Mouse (Mus musculus): ENCODE results near the gene Dact1.
A peak's percentile ranks its signal among the peaks of the same experiment; 100 is the strongest.

Dact1 gene

DNA sequence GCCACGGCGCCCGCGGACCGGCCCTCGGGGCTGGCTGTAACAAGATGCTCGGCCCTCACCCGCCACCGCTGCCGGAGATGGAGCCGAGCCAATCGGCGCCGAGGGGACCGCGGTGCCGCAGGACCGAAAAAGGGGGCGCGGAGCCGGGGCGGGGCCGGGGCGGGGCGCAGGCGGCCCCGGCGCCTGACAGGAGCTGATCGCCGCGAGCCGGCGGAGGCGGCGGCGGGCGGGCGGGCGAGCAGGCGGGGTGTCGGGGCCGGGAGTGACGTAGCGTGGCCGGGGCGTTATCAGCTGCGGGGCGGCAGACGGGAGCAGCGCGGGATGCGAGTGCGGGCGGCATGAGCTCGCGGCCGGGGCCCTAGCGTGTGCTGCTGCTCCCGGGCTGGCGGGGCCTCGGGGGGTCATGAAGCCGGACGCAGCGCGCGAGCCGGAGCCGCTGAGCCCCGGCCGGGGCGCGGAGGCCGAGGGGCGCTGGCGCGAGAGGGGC lies at the start of gene Dact1:
TSS of gene Dact1 (plus strand) at position 304 of the 487 bp plus-strand sequence.
- peak; percentile 58 to 67 for DNase-seq

DNA sequence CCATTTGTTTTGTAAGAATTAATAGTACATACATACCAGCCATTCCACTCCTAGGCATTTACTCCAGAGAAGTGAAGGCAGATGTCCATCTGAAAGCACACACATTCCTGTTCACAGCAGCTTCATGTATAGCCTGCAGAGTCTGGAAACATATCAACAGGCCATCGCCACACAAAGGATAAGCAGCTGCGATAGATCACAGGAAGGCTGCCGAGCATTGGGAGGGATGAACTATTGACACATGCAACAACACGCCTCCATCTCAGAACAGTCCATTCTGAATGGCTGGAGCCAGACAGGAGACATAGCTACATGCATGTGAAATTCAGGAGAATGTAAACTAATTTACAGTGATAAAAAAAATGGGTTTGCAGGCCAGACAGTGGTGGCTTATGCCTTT lies 45.5 kb upstream of the Dact1 start:
- no peak for DNase-seq

DNA sequence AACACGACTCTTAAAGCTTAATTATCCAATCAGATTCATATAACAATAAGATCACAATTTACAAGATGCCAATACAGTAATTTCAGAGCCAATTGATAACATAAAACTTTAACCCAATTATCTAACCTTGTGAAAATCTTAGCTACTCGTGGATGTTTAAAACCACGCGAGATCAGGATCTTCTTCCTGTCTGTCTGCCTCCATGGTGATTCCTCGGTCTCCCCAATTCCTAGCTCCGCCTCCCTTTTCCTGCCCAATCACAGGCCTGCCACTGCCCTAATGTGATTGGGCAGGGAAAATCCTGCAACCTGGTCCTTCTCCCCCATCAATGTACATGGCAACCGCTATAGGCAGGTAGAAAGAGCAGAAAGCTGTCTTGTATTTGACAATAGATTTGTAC lies 40.3 kb upstream of the Dact1 start:
- no peak for DNase-seq

DNA sequence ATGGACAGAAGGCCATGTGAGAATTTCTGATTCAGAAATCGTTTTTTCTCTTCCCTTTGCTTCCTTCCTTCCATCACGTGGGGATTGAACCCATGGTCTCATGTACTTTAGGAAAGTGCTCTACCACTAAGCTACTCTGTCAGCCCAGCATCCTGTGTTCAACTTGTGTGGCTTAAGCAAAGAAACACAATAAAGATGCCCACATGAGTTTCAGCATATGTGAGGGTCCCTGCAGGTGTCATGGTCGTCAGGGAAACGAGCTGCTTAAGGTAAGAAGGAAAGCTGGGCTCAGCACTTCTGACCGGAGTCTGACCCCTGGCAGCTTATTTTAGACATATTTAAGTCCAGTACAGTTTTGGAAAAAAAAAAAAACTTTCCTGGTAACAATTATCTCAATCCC lies 38.6 kb upstream of the Dact1 start:
- no peak for DNase-seq

DNA sequence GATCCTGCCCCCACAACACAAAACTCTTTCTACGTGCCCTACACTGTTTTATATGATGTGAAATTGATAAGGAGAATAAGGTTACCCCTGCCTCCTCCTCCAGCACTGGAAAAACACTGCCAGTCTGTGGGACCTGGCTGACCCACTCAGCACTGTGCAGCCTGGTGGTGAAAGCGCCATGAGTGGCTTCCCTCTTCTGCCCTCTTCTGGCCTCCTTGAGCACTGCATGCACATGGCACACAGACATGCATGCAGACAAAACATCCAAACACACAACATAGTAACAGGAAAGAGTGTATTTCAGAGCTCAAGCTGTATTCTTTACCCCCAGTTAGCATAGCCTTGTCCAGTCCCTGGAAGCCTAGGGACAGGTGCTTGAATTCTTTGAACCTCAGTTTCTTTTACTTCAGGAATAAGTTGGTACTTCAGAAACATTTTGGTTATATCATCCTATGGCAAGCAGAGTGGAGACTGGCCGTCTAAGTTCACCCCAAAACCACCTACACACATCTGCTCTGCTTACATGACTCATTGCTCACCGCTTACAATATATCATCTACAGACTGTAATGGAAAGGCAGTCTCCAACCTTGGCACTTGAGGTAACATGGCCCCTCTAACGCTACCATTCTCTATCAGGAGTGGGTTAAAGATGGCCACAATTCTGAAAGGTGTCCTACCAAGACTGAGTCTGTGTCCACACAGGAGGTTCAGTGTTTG lies 35.0 kb upstream of the Dact1 start:
- no peak for DNase-seq

DNA sequence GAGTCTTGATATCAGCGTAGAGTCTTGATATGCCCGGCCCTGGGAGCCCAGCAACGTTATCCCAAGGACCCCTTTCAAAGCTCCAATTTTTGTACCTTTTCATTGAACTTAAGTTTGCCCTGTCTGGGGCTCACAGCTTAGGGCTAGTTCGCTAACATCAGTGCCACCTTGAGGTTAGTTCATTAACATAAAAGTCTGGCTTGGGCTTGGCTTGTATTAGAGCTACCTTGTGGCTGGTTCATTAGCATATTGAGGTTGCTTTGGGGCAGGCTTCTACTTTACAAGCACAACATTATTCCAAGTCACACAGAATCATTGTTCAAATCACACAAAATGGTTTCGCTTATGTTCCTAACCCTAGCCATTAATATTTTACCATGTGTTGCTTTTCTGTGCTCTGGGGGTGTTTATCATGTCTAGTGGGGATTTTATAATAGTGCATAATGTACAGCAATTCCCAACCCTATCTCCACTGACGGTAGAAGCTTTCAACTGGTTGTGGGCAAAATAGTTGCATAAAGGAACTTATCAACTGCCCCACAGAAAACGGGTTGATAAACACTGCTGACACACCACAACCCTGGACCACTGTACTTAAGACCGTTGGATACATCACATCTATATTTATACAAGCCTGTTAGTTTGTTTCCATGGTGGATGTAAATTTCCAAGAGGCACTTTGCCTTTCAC lies 33.6 kb upstream of the Dact1 start:
- DNase-seq = no peak

DNA sequence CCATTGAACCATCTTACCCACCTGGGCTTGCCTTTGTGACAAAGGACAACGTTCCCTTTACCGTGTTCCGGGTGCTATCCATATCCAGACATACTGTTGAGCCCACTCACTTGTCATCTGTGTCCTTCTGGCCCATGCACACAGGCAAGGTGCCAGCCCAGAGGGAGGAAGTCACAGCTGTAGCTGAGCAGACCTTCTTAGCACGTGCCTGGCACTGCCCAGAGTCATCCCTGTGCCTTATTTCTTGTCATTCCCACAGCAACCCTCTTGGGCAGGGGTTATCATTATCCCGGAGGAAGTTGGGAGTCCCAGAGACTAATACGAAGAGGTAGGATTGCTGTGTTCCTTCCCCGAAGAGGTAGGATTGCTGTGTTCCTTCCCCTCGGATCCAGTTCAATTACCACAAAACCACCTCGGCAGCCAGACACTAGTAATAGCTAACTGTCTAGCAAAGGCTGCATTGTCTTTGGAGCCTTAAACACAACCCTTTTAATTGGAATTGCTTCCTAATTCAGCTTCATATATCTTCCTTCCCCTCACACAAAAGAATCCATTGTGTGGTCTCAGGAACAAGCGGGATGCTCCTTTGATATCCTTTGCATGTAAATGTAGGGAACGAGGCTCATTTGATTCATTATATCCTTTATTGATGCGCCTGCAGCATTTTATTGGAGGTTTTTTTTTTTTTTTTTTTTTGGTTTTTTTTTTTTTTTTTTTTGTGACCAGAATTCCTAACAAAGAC lies 30.0 kb upstream of the Dact1 start:
- no peak for DNase-seq

DNA sequence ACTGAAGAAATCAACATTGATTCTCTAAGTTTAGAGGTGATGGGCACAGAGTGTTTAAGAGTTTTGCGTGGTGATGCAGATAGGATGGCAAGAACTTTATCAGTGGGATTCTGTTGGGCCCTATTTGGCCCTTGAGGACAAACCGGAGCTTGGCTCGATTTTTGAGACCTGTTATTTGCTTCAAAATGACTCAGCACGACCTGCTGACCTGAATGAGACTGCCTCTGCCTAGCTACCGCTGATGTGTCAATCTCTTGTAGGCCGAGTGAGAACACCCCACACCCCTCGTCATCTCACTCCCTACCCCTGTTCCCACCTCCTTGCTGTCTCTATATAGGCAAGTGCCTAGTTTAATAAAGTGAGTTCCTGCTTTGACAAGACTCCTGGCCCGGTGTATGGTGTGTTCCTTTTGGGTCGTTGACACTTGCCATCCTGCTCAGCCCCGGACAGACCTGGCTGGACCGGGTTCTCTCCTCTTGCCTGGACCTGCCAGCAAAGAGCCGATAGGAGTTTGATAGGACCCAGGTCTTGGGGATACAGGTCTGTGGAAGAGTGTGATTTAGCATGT lies 28.4 kb upstream of the Dact1 start:
- DNase-seq = no peak

DNA sequence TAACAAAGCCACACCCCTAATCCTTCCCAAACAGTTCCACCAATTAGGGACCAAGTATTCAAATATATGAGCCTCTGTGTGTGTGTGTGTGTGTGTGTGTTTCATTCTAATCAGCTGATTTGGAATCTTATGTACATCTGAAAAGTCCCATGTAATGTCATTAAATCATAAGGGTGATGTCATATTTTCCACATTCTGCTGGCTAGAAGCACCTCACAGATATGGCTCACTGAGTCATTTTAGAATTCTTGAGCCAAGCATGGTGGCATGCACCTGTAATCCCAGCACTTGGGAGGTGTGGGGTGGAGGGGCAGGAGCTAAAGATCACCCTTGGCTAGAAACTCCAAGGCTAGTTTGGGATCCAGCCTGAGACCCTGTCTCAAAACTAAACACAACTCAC lies 24.3 kb upstream of the Dact1 start:
- no peak for DNase-seq

DNA sequence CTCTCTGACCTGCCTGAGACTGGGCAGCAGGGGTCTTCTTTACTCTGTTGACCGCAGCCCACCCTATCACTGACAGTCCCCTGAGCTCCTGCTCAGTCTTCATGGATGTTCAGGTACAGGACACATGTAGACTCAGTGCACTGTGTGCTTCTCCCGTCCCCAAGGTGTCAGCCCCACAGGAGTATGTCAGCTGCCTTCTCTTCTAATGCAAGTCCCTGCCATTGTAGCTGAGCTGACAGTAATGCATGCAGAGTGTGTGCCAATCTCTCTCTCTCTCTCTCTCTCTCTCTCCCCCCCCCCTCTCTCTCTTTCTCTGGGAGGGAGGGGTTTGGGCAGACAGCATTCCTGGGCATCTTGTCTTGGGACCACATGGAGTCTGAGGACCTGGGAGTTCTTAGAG lies 19.2 kb upstream of the Dact1 start:
- no peak for DNase-seq

DNA sequence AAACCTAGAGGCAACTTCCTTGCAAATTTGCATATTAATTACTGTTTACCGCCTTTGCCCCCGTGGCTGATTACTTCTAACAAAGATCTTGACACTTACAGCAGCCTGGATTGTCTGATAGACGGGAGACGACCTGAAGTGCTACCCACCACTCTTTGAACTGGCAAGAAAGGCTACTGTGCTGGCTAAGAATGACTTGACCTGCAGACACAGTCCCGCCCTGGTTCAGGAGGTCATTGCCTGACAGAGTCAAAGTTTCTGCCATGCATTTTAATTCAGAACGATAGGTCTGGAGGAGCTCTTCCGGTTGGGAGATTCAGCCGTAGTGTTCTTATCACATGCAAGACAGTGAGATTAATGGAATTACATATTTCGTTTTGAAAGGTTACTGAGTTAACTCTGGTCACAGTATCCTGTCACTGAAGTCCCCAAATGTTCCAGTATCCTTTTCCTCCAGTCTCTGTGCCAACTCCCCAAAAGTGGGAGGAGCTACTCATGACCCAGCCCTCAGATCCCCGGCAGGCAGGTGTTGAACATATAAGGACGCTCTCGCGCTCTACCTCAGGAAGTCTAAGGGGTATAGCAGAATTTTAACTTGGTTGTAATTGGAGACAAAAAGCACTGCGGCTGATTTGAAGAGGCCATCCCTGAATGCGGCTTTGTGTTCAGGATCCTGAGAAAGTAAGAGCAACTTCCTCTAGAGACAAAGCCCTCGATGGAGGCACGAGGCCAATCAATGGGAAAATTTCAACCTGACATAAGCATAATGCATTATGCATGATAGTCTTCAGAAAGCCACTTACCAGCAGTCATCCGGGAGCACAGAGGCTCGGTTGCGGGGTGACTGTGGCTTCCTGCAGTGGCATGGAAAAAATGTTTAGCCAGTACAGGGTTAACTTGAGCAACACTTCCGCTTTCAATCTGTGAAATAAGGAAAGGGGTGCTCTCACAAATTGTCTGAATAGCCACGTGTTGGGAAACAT lies 15.4 kb upstream of the Dact1 start:
- DNase-seq = no peak

DNA sequence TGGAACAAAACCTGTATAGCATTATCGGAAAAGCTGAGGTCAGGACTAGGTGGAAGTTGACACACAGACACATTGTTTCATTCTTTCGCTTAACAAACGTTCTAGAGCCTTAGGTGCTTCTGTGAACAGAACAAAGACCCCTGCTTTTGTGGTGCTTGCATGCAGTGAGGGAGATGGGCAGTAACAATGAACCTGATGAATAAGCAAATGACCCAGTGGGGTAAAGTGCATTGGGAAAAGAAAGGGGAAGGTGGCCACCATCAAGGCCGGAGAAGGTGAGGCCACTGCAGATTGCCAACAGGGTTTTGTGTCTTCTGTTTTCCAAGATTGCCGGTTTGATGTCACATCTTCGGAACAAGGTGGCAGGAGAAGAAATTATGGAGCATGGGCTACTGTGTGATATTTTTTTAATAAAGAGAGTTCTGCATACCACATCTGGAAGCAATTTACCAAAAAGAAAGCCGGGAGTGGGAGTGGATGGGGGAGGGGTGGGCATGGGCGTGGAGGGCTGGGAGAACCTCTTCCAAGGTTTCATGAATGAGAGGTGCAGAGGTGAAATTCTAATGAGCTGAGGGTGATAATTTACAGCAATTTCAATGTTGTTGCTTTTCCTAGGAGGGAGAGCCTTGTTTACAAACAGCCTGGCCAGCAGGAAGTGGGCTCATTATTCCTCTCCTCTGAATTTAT lies 12.7 kb upstream of the Dact1 start:
- no peak for DNase-seq

DNA sequence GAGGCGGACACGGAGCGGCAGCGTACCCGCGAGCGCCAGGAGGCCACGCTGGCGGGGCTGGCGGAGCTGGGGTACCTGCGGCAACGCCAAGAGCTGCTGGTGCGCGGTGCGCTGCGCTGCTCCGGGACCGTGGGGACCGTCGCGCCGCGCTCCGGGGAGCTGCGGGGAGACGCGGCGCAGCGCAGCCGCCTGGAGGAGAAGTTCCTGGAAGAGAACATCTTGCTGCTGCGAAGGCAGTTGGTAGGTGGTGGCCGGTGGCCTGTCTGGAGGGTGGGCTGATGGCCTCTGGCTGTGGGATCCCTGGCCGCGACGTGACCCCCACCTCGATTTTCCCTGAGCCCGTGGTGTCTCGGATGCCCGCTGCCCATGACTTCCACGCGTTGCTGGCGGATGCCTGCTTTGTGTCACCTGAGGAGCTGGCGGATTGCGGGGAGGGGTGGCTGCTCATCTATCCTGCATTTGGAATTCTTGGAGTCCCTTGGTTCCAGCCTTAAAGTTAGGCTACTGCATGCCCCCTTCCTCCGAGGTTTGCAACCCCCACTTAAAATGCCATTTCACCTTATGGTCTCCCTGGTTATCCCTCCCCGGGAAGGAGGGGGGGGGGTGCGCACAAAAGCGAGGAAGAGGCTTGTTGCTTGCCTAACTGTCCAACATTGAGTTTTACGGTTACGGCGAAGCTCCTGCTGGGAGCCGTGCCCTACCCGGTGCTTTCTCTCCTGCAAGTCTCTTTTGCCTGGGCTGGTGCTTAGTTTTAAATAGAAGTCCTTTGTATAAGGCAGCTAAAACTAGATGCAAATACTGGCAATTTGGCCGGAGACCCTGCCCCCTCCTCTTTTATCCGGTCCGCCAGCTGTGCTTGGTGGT lies 616 bp downstream of the Dact1 start:
- peak in 1 of 2 experiments; percentile 2 for DNase-seq

DNA sequence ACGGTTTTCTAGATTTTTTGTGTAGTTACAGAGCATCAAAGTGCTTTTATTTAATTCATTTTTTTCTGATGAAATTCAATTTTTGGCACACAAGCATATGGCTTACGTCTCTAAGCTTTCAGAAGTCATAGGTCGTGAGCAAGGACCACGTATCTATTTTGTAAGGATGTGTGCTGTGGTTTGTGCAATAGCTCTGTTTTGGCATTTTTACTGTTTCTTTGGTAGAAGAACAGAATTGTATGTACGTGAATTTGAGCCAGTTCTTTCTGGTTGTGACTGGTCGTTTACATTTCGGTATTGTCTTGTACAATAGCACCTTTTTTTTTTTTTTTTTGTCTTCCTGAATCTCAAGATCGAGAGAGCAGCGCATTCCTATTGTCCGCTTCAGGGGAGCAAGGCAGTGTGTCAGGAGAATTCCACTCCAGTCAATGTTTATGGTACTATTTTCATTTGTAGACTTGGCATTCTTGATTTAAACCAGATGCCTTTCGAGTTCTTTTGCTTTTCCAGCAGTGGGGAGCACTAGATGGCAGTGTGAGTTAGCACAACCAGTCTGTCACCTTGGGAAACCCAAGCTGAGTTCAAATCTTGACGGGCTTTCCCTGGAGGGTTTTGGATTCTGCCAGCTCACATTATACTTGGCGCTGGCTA lies 1.7 kb downstream of the Dact1 start:
- DNase-seq = peak; percentile 11 to 37

DNA sequence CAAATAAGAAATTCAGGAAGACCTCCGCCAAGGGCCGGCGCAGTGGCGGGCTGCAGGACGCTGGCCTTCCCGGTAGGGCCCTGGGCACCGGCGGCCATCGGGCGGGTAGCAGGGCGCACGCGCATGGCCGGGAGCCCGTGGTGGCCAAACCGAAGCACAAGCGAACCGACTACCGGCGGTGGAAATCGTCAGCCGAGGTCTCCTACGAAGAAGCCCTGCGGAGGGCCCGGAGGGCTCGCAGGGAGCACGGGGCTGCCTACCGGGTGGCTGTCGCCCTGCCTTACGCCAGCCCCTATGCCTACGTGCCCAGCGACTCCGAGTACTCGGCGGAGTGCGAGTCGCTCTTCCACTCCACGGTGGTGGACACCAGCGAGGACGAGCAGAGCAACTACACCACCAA lies 8.6 kb downstream of the Dact1 start:
- DNase-seq = no peak

DNA sequence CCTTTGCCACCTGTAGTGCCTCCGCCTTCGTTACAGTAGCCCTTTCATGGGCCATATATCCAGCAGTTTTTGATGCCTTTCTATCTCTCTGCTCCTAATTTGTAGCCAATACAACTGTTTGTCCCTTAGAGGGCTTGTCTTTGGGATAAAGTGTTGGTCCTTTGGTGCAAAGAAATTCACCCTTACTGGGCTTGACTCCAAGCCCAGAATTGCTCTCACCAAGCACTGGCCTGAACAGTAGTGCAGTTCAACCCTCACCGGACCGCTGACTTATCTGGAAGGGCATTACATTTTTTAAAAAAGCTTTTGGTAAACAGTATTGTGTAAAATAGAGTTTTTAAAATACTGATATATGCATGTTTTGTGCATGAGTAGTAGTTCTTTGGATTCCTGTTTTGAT lies 9.9 kb downstream of the Dact1 start:
- DNase-seq = no peak

DNA sequence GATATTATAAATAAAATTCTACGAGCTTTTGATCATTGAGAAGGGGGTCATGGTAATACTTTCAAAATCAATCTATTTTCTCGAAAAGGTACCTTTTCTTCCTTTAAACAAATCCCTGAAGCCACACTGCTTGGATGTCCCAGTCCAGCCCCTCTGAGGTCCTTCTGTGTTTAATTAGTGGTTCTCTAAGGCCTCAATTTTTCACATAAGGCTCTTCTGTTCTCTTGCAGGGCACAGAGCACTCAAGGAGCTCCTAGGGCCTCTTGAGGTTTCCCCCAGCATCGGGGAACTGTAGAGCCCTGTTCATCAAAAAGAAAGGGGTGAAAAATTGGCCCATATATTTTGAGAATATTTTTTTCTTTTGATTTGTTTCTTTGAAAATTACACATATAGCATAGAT lies 23.0 kb downstream of the Dact1 start:
- no peak for DNase-seq

DNA sequence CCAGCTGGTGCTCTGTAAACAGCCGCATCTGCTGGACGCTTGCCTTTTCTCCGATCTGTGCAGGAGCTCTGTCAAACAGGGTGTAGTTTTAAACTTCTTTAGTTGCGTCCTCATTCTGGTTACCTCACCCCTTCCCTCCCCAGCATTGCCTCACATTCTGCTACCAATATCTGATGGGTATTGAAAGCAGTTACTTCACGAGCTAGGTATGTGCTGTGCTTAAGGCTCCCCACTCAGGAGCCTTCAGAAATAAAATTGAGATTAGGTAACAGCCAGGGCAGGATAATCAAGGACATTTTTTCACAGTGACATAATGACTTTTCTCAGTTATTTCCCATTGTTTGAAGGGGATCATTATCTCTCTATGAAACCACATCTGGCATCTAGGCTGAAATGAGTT lies 23.9 kb downstream of the Dact1 start:
- no peak for DNase-seq

DNA sequence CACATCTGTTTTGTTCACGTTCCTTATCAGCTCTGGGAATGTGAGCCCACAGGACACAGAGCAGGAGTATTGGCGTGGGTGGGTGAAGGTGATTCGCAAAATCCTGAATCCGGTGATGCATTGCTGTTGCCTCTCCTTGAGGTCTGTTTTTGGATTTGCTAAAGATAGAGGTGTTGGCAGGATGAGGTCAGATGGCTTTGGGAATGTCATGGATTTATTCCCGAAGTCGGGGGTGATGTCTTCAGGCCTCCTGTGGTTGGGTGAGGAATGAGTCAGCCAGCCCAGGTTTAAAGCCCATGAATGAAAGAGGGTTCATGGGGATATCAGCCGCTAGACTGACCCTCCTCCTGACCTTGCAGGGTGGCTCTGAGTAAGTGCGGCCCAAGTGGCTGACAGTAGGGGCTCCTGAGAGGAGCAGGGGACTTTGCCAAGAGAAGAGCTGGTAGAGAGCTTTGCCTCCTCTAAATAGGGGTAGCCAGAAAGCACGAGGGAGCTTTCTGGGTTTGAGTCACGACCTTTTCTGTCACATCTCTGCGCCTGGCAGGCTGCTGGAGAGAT lies 27.4 kb downstream of the Dact1 start:
- DNase-seq = no peak

Measured in lung, adult 18-20 months (tissue).